Mouse (Mus musculus): ENCODE results near the gene Ehbp1. TPM values are rescaled to one million over a fixed set of nuclear protein-coding genes. Genes with fewer than 3 reads are reported as not detected.

Gene Ehbp1
- polyA plus RNA-seq, 1 experiment from 2014 or later: 8.6 TPM

- 81% methylated on average over 3 of the region's 3 CpGs for WGBS
- no peak for ATAC-seq (replicated peaks; ENCODE audit: low FRiP score)
These were observed 152.1 kb downstream of the Ehbp1 start for GRCm38 (mm10) chr11:22189970-22190369.

GRCm38 (mm10) chr11:22181530-22182501, 160.3 kb downstream of the Ehbp1 start:
- Histone ChIP-seq H3K36me3 (no peaks in the 10 kb centered on the region), H3K9ac (no peak overlapping the region), H3K9me3 (replicated peaks) (no peaks in the 10 kb centered on the region), H3K4me3 (replicated peaks) (no peak overlapping the region), H3K27me3 (no peaks in the 10 kb centered on the region), H3K27ac (no peak overlapping the region), H3K4me1 (no peaks in the 10 kb centered on the region), H3K4me2 (no peak overlapping the region)
- 84% methylated on average over 8 of the region's 8 CpGs for WGBS
- 0 out of 2 replicates have a peak, but pooled peaks have one; percentile 36 for ATAC-seq (replicated peaks; ENCODE audit: low FRiP score)

More at GRCm38 (mm10) chr11:22189970-22190369, 152.1 kb downstream of the Ehbp1 start:
- no peaks in the 10 kb centered on the region for H3K9me3 ChIP-seq (replicated peaks)
- H3K27me3 ChIP-seq: no peaks in the 10 kb centered on the region
- H3K4me2 ChIP-seq: no peak overlapping the region
- no peak overlapping the region for H3K27ac ChIP-seq
- H3K9ac ChIP-seq: no peak overlapping the region
- H3K4me1 ChIP-seq: no peaks in the 10 kb centered on the region
- no peaks in the 10 kb centered on the region for H3K36me3 ChIP-seq
- H3K4me3 ChIP-seq (replicated peaks): no peak overlapping the region

GRCm38 (mm10) chr11:22180146-22180545, 161.9 kb downstream of the Ehbp1 start:
- Histone ChIP-seq H3K27ac (no peak overlapping the region), H3K27me3 (no peaks in the 10 kb centered on the region), H3K9me3 (replicated peaks) (no peaks in the 10 kb centered on the region), H3K4me1 (no peaks in the 10 kb centered on the region), H3K36me3 (no peaks in the 10 kb centered on the region), H3K4me3 (replicated peaks) (no peak overlapping the region), H3K4me2 (no peak overlapping the region), H3K9ac (no peak overlapping the region)
- no peak for ATAC-seq (replicated peaks; ENCODE audit: low FRiP score)

GRCm38 (mm10) chr11:22178569-22178968, 163.5 kb downstream of the Ehbp1 start:
- no peaks in the 10 kb centered on the region for H3K27me3 ChIP-seq
- H3K9ac ChIP-seq: no peak overlapping the region
- ATAC-seq (replicated peaks; ENCODE audit: low FRiP score): 0 out of 2 replicates have a peak, but pooled peaks have one; percentile 46
- H3K9me3 ChIP-seq (replicated peaks): no peaks in the 10 kb centered on the region
- no peaks in the 10 kb centered on the region for H3K4me1 ChIP-seq
- no peak overlapping the region for H3K4me2 ChIP-seq
- no peak overlapping the region for H3K27ac ChIP-seq
- no peak overlapping the region for H3K4me3 ChIP-seq (replicated peaks)
- 83% methylated on average over 1 of the region's 1 CpGs for WGBS
- no peaks in the 10 kb centered on the region for H3K36me3 ChIP-seq

GRCm38 (mm10) chr11:22174311-22174710, 167.8 kb downstream of the Ehbp1 start:
- ATAC-seq (replicated peaks; ENCODE audit: low FRiP score): no peak
- Histone ChIP-seq H3K27me3 (no peaks in the 10 kb centered on the region), H3K4me1 (no peaks in the 10 kb centered on the region), H3K36me3 (no peaks in the 10 kb centered on the region), H3K9me3 (replicated peaks) (no peaks in the 10 kb centered on the region), H3K4me3 (replicated peaks) (no peak overlapping the region), H3K27ac (no peak overlapping the region), H3K9ac (no peak overlapping the region), H3K4me2 (no peak overlapping the region)
- WGBS: 96% methylated on average over 3 of the region's 3 CpGs

GRCm38 (mm10) chr11:22170962-22171638, 171.0 kb downstream of the Ehbp1 start:
- H3K9me3 ChIP-seq (replicated peaks): no peaks in the 10 kb centered on the region
- no peak overlapping the region for H3K4me2 ChIP-seq
- no peak overlapping the region for H3K27ac ChIP-seq
- no peaks in the 10 kb centered on the region for H3K4me1 ChIP-seq
- no peaks in the 10 kb centered on the region for H3K27me3 ChIP-seq
- no peak overlapping the region for H3K9ac ChIP-seq
- peaks cover 7% of the 10 kb centered on the region; the same call in 1 of the 2 replicates for H3K36me3 ChIP-seq
- 91% methylated on average over 6 of the region's 6 CpGs for WGBS
- no peak for ATAC-seq (replicated peaks; ENCODE audit: low FRiP score)
- no peak overlapping the region for H3K4me3 ChIP-seq (replicated peaks)

GRCm38 (mm10) chr11:22157882-22158281, 184.2 kb downstream of the Ehbp1 start:
- WGBS: 91% methylated on average over 4 of the region's 4 CpGs
- H3K4me2 ChIP-seq: no peak overlapping the region
- ATAC-seq (replicated peaks; ENCODE audit: low FRiP score): no peak
- H3K4me1 ChIP-seq: peaks cover 3% of the 10 kb centered on the region; the same call in 1 of the 2 replicates
- H3K27me3 ChIP-seq: no peaks in the 10 kb centered on the region
- no peaks in the 10 kb centered on the region for H3K36me3 ChIP-seq
- no peak overlapping the region for H3K27ac ChIP-seq
- H3K9ac ChIP-seq: no peak overlapping the region
- no peak overlapping the region for H3K4me3 ChIP-seq (replicated peaks)
- H3K9me3 ChIP-seq (replicated peaks): no peaks in the 10 kb centered on the region

GRCm38 (mm10) chr11:22156182-22156581, 185.9 kb downstream of the Ehbp1 start:
- WGBS: 82% methylated on average over 2 of the region's 2 CpGs
- Histone ChIP-seq H3K9ac (no peak overlapping the region), H3K4me1 (peaks cover 3% of the 10 kb centered on the region; the same call in 1 of the 2 replicates), H3K27ac (no peak overlapping the region), H3K4me2 (no peak overlapping the region), H3K27me3 (no peaks in the 10 kb centered on the region), H3K36me3 (no peaks in the 10 kb centered on the region), H3K9me3 (replicated peaks) (no peaks in the 10 kb centered on the region), H3K4me3 (replicated peaks) (no peak overlapping the region)
- ATAC-seq (replicated peaks; ENCODE audit: low FRiP score): no peak

GRCm38 (mm10) chr11:22155366-22156095, 186.6 kb downstream of the Ehbp1 start:
- H3K27ac ChIP-seq: no peak overlapping the region
- WGBS: 60% methylated on average over 3 of the region's 3 CpGs
- H3K4me2 ChIP-seq: no peak overlapping the region
- no peaks in the 10 kb centered on the region for H3K9me3 ChIP-seq (replicated peaks)
- no peak overlapping the region for H3K4me3 ChIP-seq (replicated peaks)
- no peak for ATAC-seq (replicated peaks; ENCODE audit: low FRiP score)
- H3K36me3 ChIP-seq: no peaks in the 10 kb centered on the region
- H3K27me3 ChIP-seq: no peaks in the 10 kb centered on the region
- no peak overlapping the region for H3K9ac ChIP-seq
- peaks cover 3% of the 10 kb centered on the region; the same call in 1 of the 2 replicates for H3K4me1 ChIP-seq

- H3K4me3 ChIP-seq (replicated peaks): no peak overlapping the region
- H3K27me3 ChIP-seq: no peaks in the 10 kb centered on the region
- no peak overlapping the region for H3K9ac ChIP-seq
- WGBS: 73% methylated on average over 9 of the region's 9 CpGs
- H3K4me2 ChIP-seq: no peak overlapping the region
- no peak overlapping the region for H3K27ac ChIP-seq
- no peaks in the 10 kb centered on the region for H3K36me3 ChIP-seq
- H3K4me1 ChIP-seq: peaks cover 3% of the 10 kb centered on the region; the same call in 1 of the 2 replicates
- no peaks in the 10 kb centered on the region for H3K9me3 ChIP-seq (replicated peaks)
- no peak for ATAC-seq (replicated peaks; ENCODE audit: low FRiP score)
These were observed 187.4 kb downstream of the Ehbp1 start for GRCm38 (mm10) chr11:22154501-22155294.

GRCm38 (mm10) chr11:22140737-22141136, 201.4 kb downstream of the Ehbp1 start:
- no peak for ATAC-seq (replicated peaks; ENCODE audit: low FRiP score)
- Histone ChIP-seq H3K27ac (no peak overlapping the region), H3K27me3 (no peaks in the 10 kb centered on the region), H3K4me2 (no peak overlapping the region), H3K4me1 (no peaks in the 10 kb centered on the region), H3K9me3 (replicated peaks) (no peaks in the 10 kb centered on the region), H3K36me3 (no peaks in the 10 kb centered on the region), H3K4me3 (replicated peaks) (no peak overlapping the region), H3K9ac (no peak overlapping the region)
- WGBS: 79% methylated on average over 2 of the region's 2 CpGs
